Mouse (Mus musculus): Measurements from ENCODE around the gene Gm15262.

DNA sequence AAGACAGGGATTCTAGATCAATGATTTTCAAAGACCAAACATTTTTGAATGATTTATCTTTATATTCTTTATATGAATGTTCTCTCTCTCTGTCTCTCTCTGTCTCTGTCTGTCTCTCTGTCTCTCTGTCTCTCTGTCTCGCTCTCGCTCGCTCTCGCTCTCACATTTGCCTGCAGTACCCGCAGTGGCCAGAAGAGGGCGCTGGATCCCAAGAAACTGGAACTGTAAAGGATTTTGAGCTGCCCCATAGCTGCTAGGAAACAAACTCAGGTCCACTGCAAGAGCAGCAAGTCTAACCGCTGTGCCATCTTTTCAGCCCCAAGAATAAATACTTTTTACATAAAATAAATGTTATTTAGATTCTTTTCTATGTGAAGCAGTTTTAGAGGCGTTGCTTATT lies 98.5 kb downstream of the Gm15262 start:
- TF ChIP-seq MAX (IDR thresholded peaks at IDR 0.05; ENCODE audit: low read depth) (no peak), POLR2AphosphoS2 (IDR thresholded peaks at IDR 0.05; ENCODE audit: insufficient read length, low read depth) (no peak), POLR2A (IDR thresholded peaks at IDR 0.05; ENCODE audit: insufficient read length, low read depth) (no peak), USF1 (IDR thresholded peaks at IDR 0.05; ENCODE audit: low read depth) (no peak), TCF12 (IDR thresholded peaks at IDR 0.05; ENCODE audit: insufficient read depth, poor library complexity, severe bottlenecking) (no peak), E2F4 (IDR thresholded peaks at IDR 0.05; ENCODE audit: insufficient read depth) (no peak), REST (IDR thresholded peaks at IDR 0.05; ENCODE audit: insufficient read depth, insufficient read length) (no peak)
